Mouse (Mus musculus): ENCODE measurements around the gene Derl3.

DNA sequence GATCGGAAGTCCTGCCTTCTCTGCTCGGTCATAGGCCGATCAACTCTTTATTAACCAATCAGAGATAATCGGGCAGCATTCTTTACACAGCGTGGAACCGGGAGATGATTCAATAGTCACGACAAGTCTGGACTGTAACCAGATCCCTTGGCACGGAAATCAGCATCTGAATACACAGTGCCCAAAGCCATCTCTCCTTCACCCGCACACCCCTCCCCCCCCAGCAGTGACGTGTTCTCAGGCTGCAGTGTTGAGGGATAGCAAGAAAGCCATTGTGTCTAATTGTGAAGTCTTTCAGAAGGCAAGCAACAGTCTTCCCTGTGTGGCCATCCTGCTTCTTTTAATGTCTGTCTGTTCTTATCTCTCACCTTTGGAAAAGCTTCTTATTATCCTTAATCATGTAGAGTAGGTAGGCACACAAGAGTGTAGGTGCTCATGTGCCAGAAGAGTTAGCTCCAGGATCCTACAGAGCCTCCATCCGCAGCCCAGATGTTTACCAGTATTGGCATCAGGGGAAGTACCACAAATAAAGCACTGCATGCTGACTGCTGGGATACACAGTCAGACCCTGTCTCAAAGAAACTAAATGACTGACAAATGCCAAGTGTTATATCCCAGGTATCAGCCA, 20.2 kb upstream of the Derl3 start:
- no peak for TF ChIP-seq CTCF (IDR thresholded peaks at IDR 0.05; ENCODE audit: low read depth, low read length)
- TF ChIP-seq POLR2A (IDR thresholded peaks at IDR 0.05; ENCODE audit: borderline replicate concordance, low read depth, low read length): no peak
